Mouse (Mus musculus) kidney, postnatal 0 days (tissue): Measurements from ENCODE around the gene Hsd17b3. TPM values are rescaled to one million over a fixed set of nuclear protein-coding genes. Genes with fewer than 3 reads are reported as not detected.

Experiments
- ATAC-seq: fragments of 200-750 bp; cut with Nextera tagmentation; replicated peaks from 2 replicates; pipeline ENCODE4 v1.8.0; 2017; ENCODE audit warnings: low read depth, moderate number of reproducible peaks, moderate TSS enrichment, moderate library complexity; ENCODE audit not compliant: low FRiP score
- DNase-seq: peaks from one replicate; pipeline ENCODE4 v3.0.0-alpha.2; 2016; ENCODE audit warnings: low spot score
- H3K27ac ChIP-seq: fragments of 300-500 bp; sonication (generic); 2 replicates; pipeline ENCODE4 v1.5.1; 2014; ENCODE audit warnings: mild to moderate bottlenecking
- H3K27me3 ChIP-seq: fragments of 300-500 bp; sonication (generic); 2 replicates; pipeline ENCODE4 v1.6.1; 2014; ENCODE audit warnings: low read length, mixed read lengths; ENCODE audit not compliant: insufficient read depth
- H3K36me3 ChIP-seq: fragments of 300-500 bp; sonication (generic); 2 replicates; pipeline ENCODE4 v1.6.1; 2014; ENCODE audit warnings: low read length, mixed read lengths; ENCODE audit not compliant: insufficient read depth
- H3K4me1 ChIP-seq: fragments of 300-500 bp; sonication (generic); replicated peaks from 2 replicates; pipeline ENCODE4 v1.6.1; 2014; ENCODE audit warnings: antibody characterized with exemption, low read length, mixed read lengths; ENCODE audit not compliant: insufficient read depth
- H3K4me2 ChIP-seq: fragments of 300-500 bp; sonication (generic); 2 replicates; pipeline ENCODE4 v1.6.1; 2014; ENCODE audit warnings: mild to moderate bottlenecking, low read length, moderate library complexity, mixed read lengths
- H3K4me3 ChIP-seq: fragments of 300-500 bp; sonication (generic); replicated peaks from 2 replicates; pipeline ENCODE4 v1.5.1; 2014; ENCODE audit warnings: low read depth, low read length
- H3K9ac ChIP-seq: fragments of 300-500 bp; sonication (generic); 2 replicates; pipeline ENCODE4 v1.6.1; 2014; ENCODE audit warnings: low read depth, low read length
- H3K9me3 ChIP-seq: fragments of 300-500 bp; sonication (generic); replicated peaks from 2 replicates; pipeline ENCODE4 v1.6.1; 2016; ENCODE audit warnings: low read length, inconsistent platforms, mixed read lengths
- CTCF ChIP-seq: IDR thresholded peaks from 2 replicates; pipeline ENCODE4 v1.5.1; 2016; ENCODE audit warnings: antibody characterized with exemption, low read depth, mild to moderate bottlenecking, moderate library complexity
- WGBS: fragments of 180-500 bp; shearing (Covaris S2); extraction: QIAGEN DNeasy Blood & Tissue Kit; methylation state at CpG from one replicate; pipeline ENCODE4 v1.1.7; 2014; 5-methylcytosine and 5-hydroxymethylcytosine counted together
- polyA plus RNA-seq: library from polyadenylated mRNA; unstranded; fragments of >200 nt; fragmentation: Nextera tagmentation; extraction: Ambion mirVana; gene quantifications from 2 replicates; pipeline ENCODE4 v1.2.1, GENCODE M21; 2015

Hsd17b3 gene
- polyA plus RNA-seq, 1 experiment from 2014 or later, result not detected

GRCm38 (mm10) chr13:64048467-64048866 lies 40.6 kb downstream of the Hsd17b3 start:
- DNase-seq (no peak), ATAC-seq (no peak)
- TF ChIP-seq CTCF, result no peak
- WGBS, result 96% methylated on average over 2 of the region's 2 CpGs
- H3K27ac ChIP-seq, result no peak overlapping the region
- no peaks in the 10 kb centered on the region for H3K4me1 ChIP-seq
- no peaks in the 10 kb centered on the region for H3K36me3 ChIP-seq
- H3K9me3 ChIP-seq, result no peaks in the 10 kb centered on the region
- no peaks in the 10 kb centered on the region for H3K27me3 ChIP-seq
- H3K9ac ChIP-seq, result no peak overlapping the region
- no peak overlapping the region for H3K4me3 ChIP-seq
- H3K4me2 ChIP-seq, result no peak overlapping the region

- ATAC-seq, result no peak
- H3K4me3 ChIP-seq, result no peak overlapping the region
- H3K4me2 ChIP-seq, result 0 out of 2 replicates have a peak overlapping the region, but pooled peaks have one; percentile 1
- DNase-seq, result no peak
- no peak for TF ChIP-seq CTCF
- no peak overlapping the region for H3K9ac ChIP-seq
- H3K4me1 ChIP-seq, result no peaks in the 10 kb centered on the region
- H3K36me3 ChIP-seq, result no peaks in the 10 kb centered on the region
- WGBS, result 16% methylated on average over 10 of the region's 10 CpGs
- H3K27ac ChIP-seq, result no peak overlapping the region
- no peaks in the 10 kb centered on the region for H3K9me3 ChIP-seq
- no peaks in the 10 kb centered on the region for H3K27me3 ChIP-seq
Measured at GRCm38 (mm10) chr13:64039976-64040375, 49.1 kb downstream of the Hsd17b3 start.

- no peak for ATAC-seq
- Histone ChIP-seq H3K9ac (no peak overlapping the region), H3K4me2 (no peak overlapping the region), H3K9me3 (no peaks in the 10 kb centered on the region), H3K4me3 (no peak overlapping the region), H3K27me3 (no peaks in the 10 kb centered on the region), H3K4me1 (no peaks in the 10 kb centered on the region), H3K27ac (no peak overlapping the region), H3K36me3 (no peaks in the 10 kb centered on the region)
- peak; percentile 78 for DNase-seq
- TF ChIP-seq CTCF, result peak; percentile 66
Measured at GRCm38 (mm10) chr13:64038114-64038513, 50.9 kb downstream of the Hsd17b3 start.

GRCm38 (mm10) chr13:64036079-64037011 lies 52.7 kb downstream of the Hsd17b3 start:
- peak; percentile 97 for TF ChIP-seq CTCF
- Histone ChIP-seq H3K4me1 (no peaks in the 10 kb centered on the region), H3K9ac (no peak overlapping the region), H3K27ac (no peak overlapping the region), H3K36me3 (no peaks in the 10 kb centered on the region), H3K4me2 (no peak overlapping the region), H3K27me3 (no peaks in the 10 kb centered on the region), H3K4me3 (no peak overlapping the region), H3K9me3 (no peaks in the 10 kb centered on the region)
- peak; percentile 91 for DNase-seq
- WGBS, result 25% methylated on average over 13 of the region's 13 CpGs
- ATAC-seq, result peak; percentile 80; the same call in 1 of the 2 replicates

GRCm38 (mm10) chr13:64035036-64035435 lies 54.0 kb downstream of the Hsd17b3 start:
- Histone ChIP-seq H3K27ac (no peak overlapping the region), H3K36me3 (no peaks in the 10 kb centered on the region), H3K4me3 (no peak overlapping the region), H3K27me3 (no peaks in the 10 kb centered on the region), H3K4me1 (no peaks in the 10 kb centered on the region), H3K4me2 (no peak overlapping the region), H3K9ac (no peak overlapping the region), H3K9me3 (no peaks in the 10 kb centered on the region)
- DNase-seq, result no peak
- no peak for ATAC-seq
- WGBS, result 37% methylated on average over 8 of the region's 8 CpGs
- no peak for TF ChIP-seq CTCF

GRCm38 (mm10) chr13:64033921-64034320 lies 55.1 kb downstream of the Hsd17b3 start:
- no peak for ATAC-seq
- DNase-seq, result no peak
- Histone ChIP-seq H3K27ac (no peak overlapping the region), H3K9me3 (no peaks in the 10 kb centered on the region), H3K4me2 (no peak overlapping the region), H3K36me3 (no peaks in the 10 kb centered on the region), H3K27me3 (no peaks in the 10 kb centered on the region), H3K9ac (no peak overlapping the region), H3K4me3 (no peak overlapping the region), H3K4me1 (no peaks in the 10 kb centered on the region)
- TF ChIP-seq CTCF, result no peak
- 86% methylated on average over 6 of the region's 6 CpGs for WGBS
